Mouse (Mus musculus): ENCODE data around the gene Lifr.
A peak's percentile ranks its signal among the peaks of the same experiment; 100 is the strongest.

Lifr gene

GRCm38 (mm10) chr15:7154737-7155090 lies 64.3 kb downstream of the Lifr start:
- DNase-seq (ENCODE audit: extremely low read depth, low read depth) = peak; percentile 9

GRCm38 (mm10) chr15:7157658-7158057 lies 67.2 kb downstream of the Lifr start:
- DNase-seq (ENCODE audit: extremely low read depth, low read depth) = no peak

GRCm38 (mm10) chr15:7159869-7160268 lies 69.5 kb downstream of the Lifr start:
- DNase-seq (ENCODE audit: extremely low read depth, low read depth) = no peak

- DNase-seq (ENCODE audit: extremely low read depth, low read depth) = no peak
Measured at GRCm38 (mm10) chr15:7160321-7160720, 69.9 kb downstream of the Lifr start.

GRCm38 (mm10) chr15:7163851-7164250 lies 73.4 kb downstream of the Lifr start:
- no peak for DNase-seq (ENCODE audit: extremely low read depth, low read depth)

- DNase-seq (ENCODE audit: extremely low read depth, low read depth) = no peak
Measured at GRCm38 (mm10) chr15:7166735-7167134, 76.3 kb downstream of the Lifr start.

- no peak for DNase-seq (ENCODE audit: extremely low read depth, low read depth)
Measured at GRCm38 (mm10) chr15:7167238-7167905, 77.0 kb downstream of the Lifr start.

GRCm38 (mm10) chr15:7167906-7168532 lies 77.6 kb downstream of the Lifr start:
- DNase-seq (ENCODE audit: extremely low read depth, low read depth) = no peak

GRCm38 (mm10) chr15:7172875-7173274 lies 82.5 kb downstream of the Lifr start:
- no peak for DNase-seq (ENCODE audit: extremely low read depth, low read depth)

GRCm38 (mm10) chr15:7173346-7173745 lies 82.9 kb downstream of the Lifr start:
- DNase-seq (ENCODE audit: extremely low read depth, low read depth) = no peak

- DNase-seq (ENCODE audit: extremely low read depth, low read depth) = no peak
Measured at GRCm38 (mm10) chr15:7173776-7174175, 83.4 kb downstream of the Lifr start.

- no peak for DNase-seq (ENCODE audit: extremely low read depth, low read depth)
Measured at GRCm38 (mm10) chr15:7180576-7180975, 90.2 kb downstream of the Lifr start.

- DNase-seq (ENCODE audit: extremely low read depth, low read depth) = no peak
Measured at GRCm38 (mm10) chr15:7187682-7188081, 97.3 kb downstream of the Lifr start.

GRCm38 (mm10) chr15:7189678-7190454 lies 99.5 kb downstream of the Lifr start:
- DNase-seq (ENCODE audit: extremely low read depth, low read depth) = no peak

- DNase-seq (ENCODE audit: extremely low read depth, low read depth) = no peak
Measured at GRCm38 (mm10) chr15:7191074-7191473, 100.7 kb downstream of the Lifr start.

- no peak for DNase-seq (ENCODE audit: extremely low read depth, low read depth)
Measured at GRCm38 (mm10) chr15:7192582-7192981, 102.2 kb downstream of the Lifr start.

GRCm38 (mm10) chr15:7194147-7194720 lies 103.8 kb downstream of the Lifr start:
- DNase-seq (ENCODE audit: extremely low read depth, low read depth) = no peak

GRCm38 (mm10) chr15:7194748-7195221 lies 104.4 kb downstream of the Lifr start:
- DNase-seq (ENCODE audit: extremely low read depth, low read depth) = no peak

- no peak for DNase-seq (ENCODE audit: extremely low read depth, low read depth)
Measured at GRCm38 (mm10) chr15:7197652-7198445, 107.4 kb downstream of the Lifr start.

GRCm38 (mm10) chr15:7198816-7199215 lies 108.4 kb downstream of the Lifr start:
- no peak for DNase-seq (ENCODE audit: extremely low read depth, low read depth)

- no peak for DNase-seq (ENCODE audit: extremely low read depth, low read depth)
Measured at GRCm38 (mm10) chr15:7200286-7200685, 109.9 kb downstream of the Lifr start.
